Mouse (Mus musculus): ENCODE measurements around the gene Nfyc.

GRCm38 (mm10) chr4:120734012-120734622 is 97.3 kb downstream of the Nfyc start:
- TF ChIP-seq CTCF (IDR thresholded peaks at IDR 0.05; ENCODE audit: low read depth) = no peak
- no peak for TF ChIP-seq EP300 (optimal IDR thresholded peaks at IDR 0.05)

Data from stomach, postnatal 0 days (tissue).